Mouse (Mus musculus) thymus, adult 2 months (tissue): ENCODE results near the gene Il17re.

ENCODE experiments used
- CTCF ChIP-seq: fragments of 200-500 bp; IDR thresholded peaks from 2 replicates; pipeline ENCODE4 v1.5.1; 2012; ENCODE audit warnings: mild to moderate bottlenecking, control low read depth, low read length, moderate library complexity, borderline replicate concordance; ENCODE audit not compliant: control insufficient read depth, poor library complexity, insufficient read depth; ENCODE audit errors: extremely low read depth
- POLR2A ChIP-seq: fragments of 200-500 bp; IDR thresholded peaks from 2 replicates; pipeline ENCODE4 v1.6.1; 2012; ENCODE audit warnings: mild to moderate bottlenecking, low read length, control low read depth, moderate library complexity; ENCODE audit not compliant: control insufficient read depth, poor library complexity, insufficient read depth; ENCODE audit errors: extremely low read depth

DNA sequence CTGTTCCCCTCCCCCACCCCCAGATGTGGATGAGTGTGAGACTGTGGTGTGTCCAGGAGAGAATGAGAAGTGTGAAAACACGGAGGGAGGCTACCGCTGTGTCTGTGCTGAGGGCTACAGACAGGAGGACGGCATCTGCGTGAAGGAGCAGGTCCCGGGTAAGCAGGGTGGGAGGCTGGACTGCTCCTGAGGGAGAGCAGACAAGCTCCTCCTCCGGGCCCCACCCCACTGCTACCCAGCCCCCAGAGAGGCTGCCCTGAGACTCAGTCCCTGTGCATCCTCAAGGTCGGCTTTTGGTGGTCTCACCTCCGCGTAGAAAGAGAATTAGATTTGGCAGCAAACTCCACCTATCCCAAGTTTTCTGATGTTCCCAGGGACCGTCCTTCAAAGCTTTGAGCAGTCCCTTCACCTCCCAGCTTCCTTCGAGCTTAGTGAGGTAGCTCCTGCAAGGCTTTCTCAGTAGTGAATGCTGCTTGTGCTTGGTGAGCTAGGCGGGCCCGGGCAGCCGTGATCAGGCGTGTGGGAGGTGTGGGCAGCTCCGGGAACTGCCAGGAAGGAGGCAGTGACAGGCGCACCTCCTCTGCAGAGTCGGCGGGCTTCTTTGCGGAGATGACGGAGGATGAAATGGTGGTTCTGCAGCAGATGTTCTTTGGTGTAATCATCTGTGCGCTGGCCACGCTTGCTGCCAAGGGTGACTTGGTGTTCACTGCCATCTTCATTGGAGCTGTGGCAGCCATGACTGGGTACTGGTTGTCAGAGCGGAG, 34.0 kb downstream of the Il17re start:
- TF ChIP-seq CTCF (no peak), POLR2A (no peak)
